Mouse (Mus musculus) liver, embryonic 11.5 days (tissue): ENCODE data around the gene Bik. TPM values are rescaled to one million over a fixed set of nuclear protein-coding genes. Genes with fewer than 3 reads are reported as not detected.

Experiments
- ATAC-seq: fragments of 200-750 bp; cut with Nextera tagmentation; replicated peaks from 2 replicates; pipeline ENCODE4 v1.8.0; 2017; ENCODE audit warnings: moderate number of reproducible peaks, mild to moderate bottlenecking, moderate TSS enrichment, moderate library complexity; ENCODE audit not compliant: low FRiP score
- DNase-seq: peaks from one replicate; pipeline ENCODE4 v3.0.0-alpha.2; 2017; ENCODE audit warnings: low spot score
- H3K27ac ChIP-seq: fragments of 300-500 bp; sonication (generic); 2 replicates; pipeline ENCODE4 v1.5.1; 2014; ENCODE audit warnings: mild to moderate bottlenecking, low read depth, low read length, control low read depth
- H3K27me3 ChIP-seq: fragments of 300-500 bp; sonication (generic); replicated peaks from 2 replicates; pipeline ENCODE4 v1.6.1; 2014; ENCODE audit warnings: low read length, mixed read lengths; ENCODE audit not compliant: control insufficient read depth, insufficient read depth
- H3K36me3 ChIP-seq: fragments of 300-500 bp; sonication (generic); 2 replicates; pipeline ENCODE4 v1.6.1; 2014; ENCODE audit warnings: mild to moderate bottlenecking, low read length, moderate library complexity, mixed read lengths; ENCODE audit not compliant: control insufficient read depth, insufficient read depth
- H3K4me1 ChIP-seq: fragments of 300-500 bp; sonication (generic); replicated peaks from 2 replicates; pipeline ENCODE4 v1.6.1; 2014; ENCODE audit warnings: low read length, mixed read lengths; ENCODE audit not compliant: control insufficient read depth, insufficient read depth
- H3K4me2 ChIP-seq: fragments of 300-500 bp; sonication (generic); 2 replicates; pipeline ENCODE4 v1.6.1; 2014; ENCODE audit warnings: mild to moderate bottlenecking, control low read depth, moderate library complexity
- H3K4me3 ChIP-seq: fragments of 300-500 bp; sonication (generic); 2 replicates; pipeline ENCODE4 v1.5.1; 2014; ENCODE audit warnings: low read depth, low read length, control low read depth
- H3K9ac ChIP-seq: fragments of 300-500 bp; sonication (generic); 2 replicates; pipeline ENCODE4 v1.6.1; 2014; ENCODE audit warnings: low read depth, low read length, control low read depth
- H3K9me3 ChIP-seq: fragments of 300-500 bp; sonication (generic); 2 replicates; pipeline ENCODE4 v1.6.1; 2016; ENCODE audit warnings: low read length, inconsistent platforms, mixed read lengths; ENCODE audit not compliant: control insufficient read depth
- WGBS: fragments of 180-500 bp; shearing (Covaris S2); extraction: QIAGEN DNeasy Blood & Tissue Kit; methylation state at CpG from one replicate; pipeline ENCODE4 v1.1.7; 2014; 5-methylcytosine and 5-hydroxymethylcytosine counted together
- polyA plus RNA-seq: library from polyadenylated mRNA; unstranded; fragments of >200 nt; fragmentation: Nextera tagmentation; extraction: Ambion mirVana; gene quantifications from 2 replicates; pipeline ENCODE4 v1.2.1, GENCODE M21; 2014

The Bik gene
- polyA plus RNA-seq, 1 experiment from 2014 or later, result 4.0 TPM

DNA sequence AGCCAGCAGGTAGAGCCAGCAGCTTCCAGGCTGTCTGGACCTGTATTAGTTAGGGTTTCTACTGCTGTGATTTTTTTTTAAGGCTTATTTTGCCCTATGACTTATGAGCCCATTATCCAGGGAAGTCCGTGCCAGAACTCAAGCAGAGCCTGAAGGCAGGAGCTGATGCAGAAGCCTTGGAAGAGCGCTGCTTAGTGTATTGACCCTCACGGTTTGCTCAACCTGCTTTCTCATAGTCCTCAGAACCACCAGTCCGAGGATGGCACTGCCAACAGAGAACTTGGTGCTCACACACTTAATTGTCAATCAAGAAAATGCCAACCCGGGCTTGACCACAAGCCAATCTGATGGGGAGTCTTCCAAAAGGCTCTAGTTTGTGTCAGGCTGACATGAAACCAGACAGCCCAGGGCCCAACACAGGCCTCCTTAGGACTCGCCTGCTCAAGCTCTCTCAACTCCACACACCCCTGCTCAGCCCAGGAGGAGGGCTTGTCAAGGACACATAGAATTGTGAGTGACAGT is 5.7 kb upstream of the Bik start:
- Histone ChIP-seq H3K9ac (no peak overlapping the region), H3K4me1 (peaks cover 22% of the 10 kb centered on the region), H3K4me3 (no peak overlapping the region), H3K36me3 (no peaks in the 10 kb centered on the region), H3K27ac (no peak overlapping the region), H3K27me3 (peaks cover 11% of the 10 kb centered on the region), H3K9me3 (no peaks in the 10 kb centered on the region), H3K4me2 (no peak overlapping the region)
- DNase-seq (no peak), ATAC-seq (no peak)
- 77% methylated on average over 6 of the region's 6 CpGs for WGBS

DNA sequence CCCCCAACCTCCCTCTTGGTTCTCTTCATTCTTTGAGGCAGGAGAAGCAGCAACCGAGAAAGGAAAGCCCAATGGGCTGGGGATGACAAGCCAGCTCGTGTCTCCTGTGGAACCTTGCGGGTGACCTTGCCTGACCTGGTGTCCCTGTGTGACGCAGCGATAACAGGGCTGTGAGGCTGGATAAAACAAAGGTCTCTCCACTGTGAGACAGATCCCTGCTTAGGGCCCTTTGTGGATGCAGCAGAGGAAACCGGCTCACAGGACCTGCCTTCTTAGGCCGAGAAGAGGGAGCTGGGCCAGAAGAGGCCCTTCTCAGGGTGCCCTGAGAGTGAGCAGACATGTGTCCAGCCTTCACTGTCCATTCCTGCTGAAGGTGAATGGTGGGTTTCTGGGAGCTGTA is 3.5 kb upstream of the Bik start:
- Histone ChIP-seq H3K27me3 (peaks cover 32% of the 10 kb centered on the region), H3K27ac (no peak overlapping the region; the same call in 1 of the 2 replicates), H3K36me3 (no peaks in the 10 kb centered on the region), H3K9me3 (no peaks in the 10 kb centered on the region), H3K9ac (no peak overlapping the region), H3K4me1 (peaks cover 31% of the 10 kb centered on the region), H3K4me2 (no peak overlapping the region), H3K4me3 (no peak overlapping the region)
- ATAC-seq, result 0 out of 2 replicates have a peak, but pooled peaks have one; percentile 21
- no peak for DNase-seq
- WGBS, result 34% methylated on average over 7 of the region's 7 CpGs

DNA sequence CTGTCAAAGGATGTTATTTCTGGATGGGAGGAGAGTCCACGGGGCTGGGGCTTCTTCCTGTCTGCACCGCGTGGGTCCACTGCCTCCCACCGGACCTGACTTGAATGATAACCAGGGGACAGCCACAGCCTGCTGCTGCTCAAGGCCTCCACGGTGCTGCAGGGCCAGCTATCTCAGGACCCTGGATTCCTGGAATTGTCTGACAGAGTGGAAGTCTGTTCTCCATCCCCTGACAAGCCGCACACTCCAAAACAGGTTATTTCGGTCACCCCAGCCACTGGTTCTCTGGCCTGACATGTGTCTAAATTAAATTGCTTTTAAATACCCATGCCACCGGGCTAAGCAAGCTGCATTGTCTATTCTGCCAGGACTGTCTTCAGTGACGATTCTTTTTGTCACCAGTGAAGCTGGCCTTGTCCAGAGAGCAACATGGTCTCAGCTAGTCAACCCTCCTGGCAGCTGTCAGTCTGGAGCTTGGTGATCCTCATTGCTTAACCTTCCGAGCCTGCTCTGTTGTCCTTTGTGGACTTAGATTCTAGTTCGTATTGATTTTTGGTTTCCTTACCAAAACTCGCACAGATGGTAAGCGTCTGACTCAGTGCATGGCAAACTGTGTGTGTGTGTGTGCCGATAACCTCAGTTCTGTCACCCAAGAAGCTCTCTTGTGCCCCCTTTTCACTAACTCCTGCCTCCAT is 2.9 kb upstream of the Bik start:
- 41% methylated on average over 14 of the region's 14 CpGs for WGBS
- Histone ChIP-seq H3K4me3 (no peak overlapping the region), H3K36me3 (no peaks in the 10 kb centered on the region), H3K4me1 (peaks cover 31% of the 10 kb centered on the region), H3K27me3 (peaks cover 37% of the 10 kb centered on the region), H3K9ac (no peak overlapping the region), H3K4me2 (no peak overlapping the region), H3K27ac (no peak overlapping the region; the same call in 1 of the 2 replicates), H3K9me3 (no peaks in the 10 kb centered on the region)
- ATAC-seq (no peak), DNase-seq (no peak)

DNA sequence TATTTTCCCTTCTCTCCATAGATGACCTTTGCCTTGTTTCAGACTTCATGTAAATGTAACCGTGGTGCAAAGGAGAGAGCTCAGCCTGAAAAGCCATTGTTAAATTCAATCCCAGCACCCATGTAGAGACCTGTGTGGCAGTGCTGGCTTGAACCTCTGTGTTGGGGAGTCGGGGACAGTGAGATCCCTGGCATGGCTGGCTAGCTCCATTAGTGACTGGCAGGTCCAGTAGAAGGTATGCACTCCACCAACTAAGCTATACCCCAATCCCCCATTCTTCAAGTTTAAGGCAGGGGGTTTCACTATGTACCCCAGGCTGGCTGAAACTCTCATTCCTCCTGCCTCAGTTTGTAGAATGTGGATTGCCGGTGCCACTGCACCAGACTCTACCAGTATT is 2.3 kb upstream of the Bik start:
- no peak for ATAC-seq
- H3K27me3 ChIP-seq, result peaks cover 40% of the 10 kb centered on the region
- no peak overlapping the region for H3K27ac ChIP-seq
- H3K9me3 ChIP-seq, result no peaks in the 10 kb centered on the region
- DNase-seq, result no peak
- no peak overlapping the region for H3K4me3 ChIP-seq
- H3K4me2 ChIP-seq, result no peak overlapping the region
- H3K9ac ChIP-seq, result no peak overlapping the region
- 78% methylated on average over 3 of the region's 3 CpGs for WGBS
- H3K4me1 ChIP-seq, result peaks cover 31% of the 10 kb centered on the region
- H3K36me3 ChIP-seq, result no peaks in the 10 kb centered on the region

DNA sequence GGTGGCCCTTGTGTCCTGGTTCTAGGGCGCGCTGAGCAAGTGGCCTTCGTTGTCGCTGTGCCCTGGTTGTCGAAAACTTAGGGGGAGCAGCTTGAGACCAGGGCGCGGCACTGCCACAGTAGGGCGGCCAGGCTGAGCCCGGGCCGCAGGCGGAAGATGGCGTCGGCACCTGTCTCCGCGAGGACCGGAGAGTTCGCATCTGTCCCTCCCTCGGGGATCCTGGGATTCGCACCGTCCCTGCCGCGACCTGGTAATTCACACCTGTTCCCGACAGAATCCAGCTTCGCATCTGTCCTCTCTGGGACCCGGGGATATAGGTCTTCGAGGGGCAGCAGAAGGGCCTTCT is 403 bp downstream of the Bik start:
- 0 out of 2 replicates have a peak, but pooled peaks have one; percentile 21 for ATAC-seq
- Histone ChIP-seq H3K9ac (peak overlapping the region; percentile 12), H3K36me3 (no peaks in the 10 kb centered on the region), H3K4me1 (peaks cover 31% of the 10 kb centered on the region), H3K27me3 (peaks cover 50% of the 10 kb centered on the region), H3K4me3 (peak overlapping the region; percentile 60), H3K27ac (no peak overlapping the region), H3K9me3 (no peaks in the 10 kb centered on the region), H3K4me2 (peak overlapping the region; percentile 94)
- DNase-seq, result no peak
- WGBS, result 2% methylated on average over 26 of the region's 26 CpGs

DNA sequence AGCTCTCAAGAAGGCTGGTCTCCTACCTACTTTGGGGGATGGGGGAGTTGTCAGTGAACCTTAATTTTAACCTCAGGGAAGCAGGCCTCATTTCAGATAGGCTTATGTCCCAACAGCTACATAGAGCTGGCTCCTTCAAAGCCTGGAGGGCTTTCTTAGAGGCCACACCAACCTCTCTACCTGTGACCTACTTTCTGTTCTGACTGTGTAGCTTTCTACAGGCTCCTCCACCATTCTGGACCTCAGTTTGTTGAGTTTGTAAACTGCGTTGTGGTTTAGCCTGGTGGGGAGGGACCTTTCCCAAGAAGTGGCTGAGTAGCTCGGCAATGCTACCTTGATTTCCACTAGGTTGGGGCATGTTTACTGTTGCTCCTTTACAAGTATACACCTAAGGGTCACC is 1.1 kb downstream of the Bik start:
- H3K27me3 ChIP-seq, result peaks cover 50% of the 10 kb centered on the region
- peaks cover 31% of the 10 kb centered on the region for H3K4me1 ChIP-seq
- H3K36me3 ChIP-seq, result no peaks in the 10 kb centered on the region
- WGBS, result 57% methylated on average over 2 of the region's 2 CpGs
- ATAC-seq (no peak), DNase-seq (no peak)
- H3K9me3 ChIP-seq, result no peaks in the 10 kb centered on the region
- H3K4me2 ChIP-seq, result peak overlapping the region; percentile 94
- peak overlapping the region; percentile 60; the same call in 1 of the 2 replicates for H3K4me3 ChIP-seq
- H3K27ac ChIP-seq, result no peak overlapping the region
- H3K9ac ChIP-seq, result peak overlapping the region; percentile 12; the same call in 1 of the 2 replicates

DNA sequence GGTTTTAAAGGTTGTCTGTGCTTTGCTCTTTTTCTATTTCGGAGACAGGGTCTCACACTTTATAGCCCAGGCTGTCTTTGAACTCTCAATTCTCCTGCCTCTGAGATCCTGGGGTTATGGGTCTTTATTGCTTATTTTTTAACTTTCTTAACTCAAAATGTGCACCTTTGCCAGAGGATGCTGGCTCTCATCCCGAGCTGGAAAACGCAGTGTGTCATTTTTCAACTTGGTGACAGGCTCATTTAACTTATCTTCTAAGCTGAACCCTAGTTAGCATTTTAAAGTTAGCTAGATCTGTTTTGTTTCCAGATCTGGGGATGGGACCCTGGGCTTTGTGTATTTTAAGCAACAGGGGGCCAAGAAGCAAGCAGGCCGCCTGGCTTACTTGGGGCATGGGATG is 2.2 kb downstream of the Bik start:
- Histone ChIP-seq H3K27me3 (peaks cover 50% of the 10 kb centered on the region), H3K4me3 (no peak overlapping the region), H3K36me3 (no peaks in the 10 kb centered on the region), H3K4me2 (no peak overlapping the region), H3K27ac (no peak overlapping the region), H3K4me1 (peaks cover 22% of the 10 kb centered on the region), H3K9ac (no peak overlapping the region), H3K9me3 (no peaks in the 10 kb centered on the region)
- ATAC-seq, result no peak
- DNase-seq, result no peak
- WGBS, result 63% methylated on average over 4 of the region's 4 CpGs

DNA sequence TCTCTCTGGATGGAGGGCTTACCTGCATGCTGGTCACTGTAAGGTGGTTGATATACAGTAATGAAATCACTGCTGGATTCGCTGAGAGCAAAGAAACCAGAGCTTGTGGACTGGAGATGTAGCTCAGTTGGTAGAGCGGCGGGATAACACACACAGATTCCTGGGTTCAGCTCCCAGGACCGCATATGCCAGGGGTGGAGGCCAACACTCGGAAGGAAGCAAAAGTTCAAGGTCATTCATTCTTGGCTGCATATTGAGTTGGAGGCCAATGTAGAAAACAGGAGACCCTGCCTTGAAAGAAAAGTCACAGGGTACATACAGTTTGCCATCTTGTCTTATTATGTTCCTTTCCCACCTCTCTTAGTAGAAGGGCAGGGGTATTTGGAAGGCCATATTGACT is 3.1 kb downstream of the Bik start:
- peaks cover 15% of the 10 kb centered on the region for H3K4me1 ChIP-seq
- H3K36me3 ChIP-seq, result no peaks in the 10 kb centered on the region
- 74% methylated on average over 5 of the region's 5 CpGs for WGBS
- no peak overlapping the region for H3K4me3 ChIP-seq
- no peak overlapping the region for H3K9ac ChIP-seq
- H3K27ac ChIP-seq, result no peak overlapping the region
- H3K27me3 ChIP-seq, result peaks cover 45% of the 10 kb centered on the region
- no peak overlapping the region for H3K4me2 ChIP-seq
- H3K9me3 ChIP-seq, result no peaks in the 10 kb centered on the region
- ATAC-seq, result no peak
- DNase-seq, result no peak

DNA sequence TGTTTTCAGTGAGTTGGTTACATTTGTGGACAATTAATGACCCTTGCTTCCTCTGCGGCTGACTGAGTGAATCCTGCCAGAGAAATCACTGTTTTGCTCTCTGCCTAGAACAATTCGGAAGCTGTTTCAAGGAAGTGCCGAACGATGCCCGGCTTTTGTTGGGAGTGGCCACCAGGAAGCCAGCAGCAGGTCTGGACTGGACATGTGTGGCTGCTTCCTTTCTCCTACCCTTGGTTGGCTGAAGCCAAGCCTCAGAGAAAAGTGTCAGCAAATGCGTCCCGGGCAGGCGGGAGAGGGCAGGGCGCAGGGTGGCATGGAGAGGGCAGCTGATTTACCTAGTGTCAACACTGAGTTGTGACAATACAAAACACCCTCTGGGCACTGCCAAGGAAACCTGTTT is 3.6 kb downstream of the Bik start:
- peaks cover 14% of the 10 kb centered on the region for H3K4me1 ChIP-seq
- no peaks in the 10 kb centered on the region for H3K9me3 ChIP-seq
- 68% methylated on average over 9 of the region's 9 CpGs for WGBS
- no peak for ATAC-seq
- no peak overlapping the region for H3K9ac ChIP-seq
- DNase-seq, result no peak
- H3K27me3 ChIP-seq, result peaks cover 45% of the 10 kb centered on the region
- no peak overlapping the region; the same call in 1 of the 2 replicates for H3K27ac ChIP-seq
- no peak overlapping the region for H3K4me3 ChIP-seq
- H3K36me3 ChIP-seq, result no peaks in the 10 kb centered on the region
- H3K4me2 ChIP-seq, result no peak overlapping the region
